18 mouse cellular contexts compared by ENCODE assay signal in the genomic region with DNA sequence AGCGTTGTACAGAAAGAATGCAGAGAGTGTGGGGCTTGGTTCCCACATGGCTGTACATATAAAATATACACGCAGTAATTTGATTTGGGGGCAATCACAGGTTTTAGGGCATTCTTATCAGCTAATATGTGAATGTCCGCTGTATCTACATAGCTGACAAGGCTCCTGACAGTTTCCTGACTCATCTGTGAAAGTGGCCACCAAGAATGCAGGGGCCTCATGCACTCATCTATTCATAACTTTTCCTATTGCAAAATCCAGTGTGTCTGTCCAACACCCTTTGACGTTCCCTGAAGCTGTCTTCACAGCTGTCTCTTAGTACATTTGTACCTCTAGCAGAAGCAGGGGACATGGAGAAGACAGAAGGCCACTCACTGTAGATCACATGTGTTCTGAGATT. TPM values are rescaled to one million over a fixed set of nuclear protein-coding genes. Genes with fewer than 3 reads are reported as not detected.
"Had no signal": no experiment of that assay in that cellular context is flagged by ENCODE, and none has a peak within 500 bp of the region (broad histone marks: within the 10 kb centered on the region; RNA-seq: fewer than 3 reads in every experiment).

No protein-coding gene starts in this region.

- DNase-seq: kidney, postnatal 25 days; lung, adult 2 months; lung, postnatal 14 days; retina, postnatal 1 day; right cerebral cortex, postnatal 4 days; spleen, adult 18-20 months; thymus, adult 2 months; thymus, postnatal 25 days had no signal

- H3K36me3 ChIP-seq: limb, embryonic 10.5 days; liver, embryonic 15.5 days; midbrain, embryonic 15.5 days; neural tube, embryonic 13.5 days had no signal

- H3K9me3 ChIP-seq: limb, embryonic 10.5 days; liver, embryonic 15.5 days; midbrain, embryonic 15.5 days; neural tube, embryonic 13.5 days had no signal

- H3K4me2 ChIP-seq: liver, embryonic 11.5 days; liver, embryonic 15.5 days; midbrain, embryonic 11.5 days; midbrain, embryonic 15.5 days; neural tube, embryonic 13.5 days had no signal

- H3K4me3 ChIP-seq: left cerebral cortex, adult 2 months; limb, embryonic 10.5 days; liver, embryonic 15.5 days; megakaryocyte, embryonic 14.5 days; midbrain, embryonic 15.5 days; neural tube, embryonic 13.5 days had no signal

- H3K4me1 ChIP-seq: limb, embryonic 10.5 days; liver, embryonic 15.5 days; neural tube, embryonic 13.5 days had no signal

- H3K9ac ChIP-seq: liver, embryonic 15.5 days; midbrain, embryonic 15.5 days; neural tube, embryonic 13.5 days had no signal

- H3K27ac ChIP-seq: left cerebral cortex, adult 2 months; limb, embryonic 10.5 days; liver, embryonic 15.5 days; macrophage; midbrain, embryonic 15.5 days; neural tube, embryonic 13.5 days had no signal

- ATAC-seq: midbrain, embryonic 15.5 days had no signal

- H3K27me3 ChIP-seq: liver, embryonic 15.5 days; midbrain, embryonic 15.5 days; neural tube, embryonic 13.5 days had no signal

RNA-seq across cellular contexts. Expression of gene Enox1, which starts 11.5 kb away (rescaled TPM):
- total RNA-seq: monocyte, adult 5-6 weeks had no signal
- polyA plus RNA-seq: macrophage had no signal
